Mouse (Mus musculus): ENCODE results near the gene Ifna2. TPM values are rescaled to one million over a fixed set of nuclear protein-coding genes. Genes with fewer than 3 reads are reported as not detected.

Ifna2 gene
- polyA plus RNA-seq (2012; rRNA removed): not detected in 2 replicates

GRCm38 (mm10) chr4:88683812-88684211 is at the start of gene Ifna2:
Ifna2 (minus strand) TSS chr4:88683912.

GRCm38 (mm10) chr4:88721791-88722721 is 38.3 kb upstream of the Ifna2 start, which contains the start of the genes Gm26566 and Klhl9:
Gm26566 (plus strand) TSS chr4:88721805.
Klhl9 (minus strand) TSS chr4:88722465.

GRCm38 (mm10) chr4:88691259-88691658 is 7.5 kb upstream of the Ifna2 start, which contains the start of gene Ifnab:
Ifnab (minus strand) TSS chr4:88691359.

GRCm38 (mm10) chr4:88676824-88677223 is 6.9 kb downstream of the Ifna2 start, which contains the start of gene Ifna16:
Ifna16 (minus strand) TSS chr4:88676924.

GRCm38 (mm10) chr4:88644359-88644758 is 39.4 kb downstream of the Ifna2 start, which contains the start of gene Ifna13:
Ifna13 (minus strand) TSS chr4:88644459.

GRCm38 (mm10) chr4:88634311-88634710 is 49.4 kb downstream of the Ifna2 start, which contains the start of gene C87499:
C87499 (minus strand) TSS chr4:88634411.

Other genes with a start within 250 kb of the Ifna2 start
- 2.2 and 2.4 TPM in 2 replicates for gene Hacd4, start 245.0 kb downstream of the Ifna2 start, polyA plus RNA-seq (2012; rRNA removed)
- gene Ifnb1, start 161.1 kb downstream of the Ifna2 start, polyA plus RNA-seq (2012; rRNA removed): not detected in 2 replicates
- not detected in 2 replicates for gene Ifna15, start 125.7 kb downstream of the Ifna2 start, polyA plus RNA-seq (2012; rRNA removed)
- not detected in 2 replicates for gene Ifna14, start 112.1 kb downstream of the Ifna2 start, polyA plus RNA-seq (2012; rRNA removed)
- gene Ifna9, start 91.5 kb downstream of the Ifna2 start, polyA plus RNA-seq (2012; rRNA removed): not detected in 2 replicates
- gene Ifna12, start 80.5 kb downstream of the Ifna2 start, polyA plus RNA-seq (2012; rRNA removed): not detected in 2 replicates
- gene C87499, start 49.5 kb downstream of the Ifna2 start, polyA plus RNA-seq (2012; rRNA removed): 1.1 and 1.9 TPM in 2 replicates
- gene Ifna13, start 39.5 kb downstream of the Ifna2 start, polyA plus RNA-seq (2012; rRNA removed): not detected in 2 replicates
- gene Ifna16, start 7.0 kb downstream of the Ifna2 start, polyA plus RNA-seq (2012; rRNA removed): not detected in 2 replicates
- not detected in 2 replicates for gene Ifnab, start 7.4 kb upstream of the Ifna2 start, polyA plus RNA-seq (2012; rRNA removed)
- gene Gm26566, start 37.9 kb upstream of the Ifna2 start, polyA plus RNA-seq (2012; rRNA removed): 0.54 and 0.57 TPM in 2 replicates
- 26.4 and 40.2 TPM in 2 replicates for gene Klhl9, start 38.6 kb upstream of the Ifna2 start, polyA plus RNA-seq (2012; rRNA removed)
- not detected in 2 replicates for gene Gm13271, start 71.0 kb upstream of the Ifna2 start, polyA plus RNA-seq (2012; rRNA removed)
- not detected in 2 replicates for gene Gm13283, start 76.2 kb upstream of the Ifna2 start, polyA plus RNA-seq (2012; rRNA removed)
- gene Gm13290, start 89.9 kb upstream of the Ifna2 start, polyA plus RNA-seq (2012; rRNA removed): not detected in 2 replicates
- gene Gm13289, start 93.0 kb upstream of the Ifna2 start, polyA plus RNA-seq (2012; rRNA removed): not detected in 2 replicates
- not detected in 2 replicates for gene Gm13272, start 95.9 kb upstream of the Ifna2 start, polyA plus RNA-seq (2012; rRNA removed)
- not detected in 2 replicates for gene Ifnz, start 98.2 kb upstream of the Ifna2 start, polyA plus RNA-seq (2012; rRNA removed)
- gene Gm13276, start 101.8 kb upstream of the Ifna2 start, polyA plus RNA-seq (2012; rRNA removed): not detected in 2 replicates
- not detected in 2 replicates for gene Gm13277, start 104.7 kb upstream of the Ifna2 start, polyA plus RNA-seq (2012; rRNA removed)
- not detected in 2 replicates for gene Gm13278, start 107.6 kb upstream of the Ifna2 start, polyA plus RNA-seq (2012; rRNA removed)
- not detected in 2 replicates for gene Gm13275, start 110.6 kb upstream of the Ifna2 start, polyA plus RNA-seq (2012; rRNA removed)
- gene Gm13279, start 113.5 kb upstream of the Ifna2 start, polyA plus RNA-seq (2012; rRNA removed): not detected in 2 replicates
- not detected in 2 replicates for gene Gm13285, start 115.8 kb upstream of the Ifna2 start, polyA plus RNA-seq (2012; rRNA removed)
- gene Gm13287, start 119.3 kb upstream of the Ifna2 start, polyA plus RNA-seq (2012; rRNA removed): not detected in 2 replicates
- 0.06 TPM in 1 of 2 replicates, not detected in the other for gene Gm13288, start 121.6 kb upstream of the Ifna2 start, polyA plus RNA-seq (2012; rRNA removed)
- not detected in 2 replicates for gene Ifna7, start 132.3 kb upstream of the Ifna2 start, polyA plus RNA-seq (2012; rRNA removed)
- gene Ifna11, start 136.0 kb upstream of the Ifna2 start, polyA plus RNA-seq (2012; rRNA removed): not detected in 2 replicates
- gene Ifna6, start 143.5 kb upstream of the Ifna2 start, polyA plus RNA-seq (2012; rRNA removed): not detected in 2 replicates
- gene Ifna5, start 151.6 kb upstream of the Ifna2 start, polyA plus RNA-seq (2012; rRNA removed): not detected in 2 replicates
- not detected in 2 replicates for gene Ifna4, start 157.9 kb upstream of the Ifna2 start, polyA plus RNA-seq (2012; rRNA removed)
- gene Ifna1, start 166.2 kb upstream of the Ifna2 start, polyA plus RNA-seq (2012; rRNA removed): not detected in 2 replicates
- gene Ifne, start 196.3 kb upstream of the Ifna2 start, polyA plus RNA-seq (2012; rRNA removed): 0.33 and 1.0 TPM in 2 replicates